Mouse (Mus musculus) CH12.LX (cell line): Measurements from ENCODE around the gene Tdrd9. TPM values are rescaled to one million over a fixed set of nuclear protein-coding genes. Genes with fewer than 3 reads are reported as not detected.

Experiments used
- DNase-seq: peaks from one replicate; pipeline ENCODE4 v3.0.0-alpha.2; 2013; ENCODE audit errors: extremely low read depth
- H3K27ac ChIP-seq: 2 replicates; pipeline ENCODE4 v1.5.1; 2012; ENCODE audit warnings: low read depth, mild to moderate bottlenecking, control low read depth, moderate library complexity; ENCODE audit not compliant: insufficient read depth
- H3K27me3 ChIP-seq: replicated peaks from 2 replicates; pipeline ENCODE3; 2012; ENCODE audit warnings: inconsistent platforms
- H3K36me3 ChIP-seq, 2 experiments: replicated peaks in 1 of 2; 2 replicates each; pipeline versions ENCODE3 to v1.6.1; 2012; ENCODE audit warnings: inconsistent platforms in 1 of 2, low read length in 1 of 2, mild to moderate bottlenecking in 1 of 2, mixed read lengths in 1 of 2, moderate library complexity in 1 of 2; ENCODE audit not compliant: control insufficient read depth in 1 of 2, insufficient read depth in 1 of 2
- H3K4me1 ChIP-seq, 2 experiments: 2 replicates each; pipeline ENCODE4 v1.6.1; 2012; ENCODE audit warnings: inconsistent platforms in 1 of 2, moderate library complexity in 1 of 2; ENCODE audit not compliant: insufficient read depth in 2 of 2, control insufficient read depth in 1 of 2
- H3K4me2 ChIP-seq: 2 replicates; pipeline ENCODE4 v1.6.1; 2012; ENCODE audit warnings: low read depth, mild to moderate bottlenecking, control low read depth; ENCODE audit not compliant: poor library complexity, insufficient read depth, severe bottlenecking
- H3K4me3 ChIP-seq, 3 experiments: fragments of 150-350 bp in 1 of 3; sonication (generic) in 1 of 3; replicated peaks in 1 of 3; 2 replicates each; pipeline versions ENCODE3 to v1.5.1; 2011 to 2012; ENCODE audit warnings: low read depth in 2 of 3, low read length in 2 of 3, mild to moderate bottlenecking in 2 of 3, moderate library complexity in 2 of 3, control low read depth in 1 of 3, improper control_type of control experiment in 1 of 3, inconsistent platforms in 1 of 3, mixed read lengths in 1 of 3; ENCODE audit not compliant: poor library complexity in 1 of 3
- H3K79me2 ChIP-seq: replicated peaks from 2 replicates; pipeline ENCODE4 v1.6.1; 2012; ENCODE audit warnings: mild to moderate bottlenecking, moderate library complexity; ENCODE audit not compliant: control insufficient read depth, poor library complexity, insufficient read depth, severe bottlenecking; ENCODE audit errors: extremely low read depth
- H3K9ac ChIP-seq: 2 replicates; pipeline ENCODE4 v1.6.1; 2012; ENCODE audit warnings: low read depth, mild to moderate bottlenecking, control low read depth, moderate library complexity; ENCODE audit not compliant: insufficient read depth
- H3K9me3 ChIP-seq: replicated peaks from 2 replicates; pipeline ENCODE3; 2012; ENCODE audit warnings: low read length, inconsistent platforms, mixed read lengths
- CHD1 ChIP-seq: IDR thresholded peaks from 2 replicates; pipeline ENCODE4 v1.6.1; 2012; ENCODE audit warnings: low read depth, low read length, improper control_type of control experiment, inconsistent platforms
- CHD2 ChIP-seq: IDR thresholded peaks from 2 replicates; pipeline ENCODE4 v1.6.1; 2011; ENCODE audit warnings: low read length, improper control_type of control experiment
- CTCF ChIP-seq, 2 experiments: IDR thresholded peaks in 1 of 2; conservative IDR thresholded peaks in 1 of 2; 2 replicates each; pipeline ENCODE4 v1.5.1; 2011 to 2012; ENCODE audit warnings: low read depth in 2 of 2, low read length in 2 of 2, improper control_type of control experiment in 1 of 2, inconsistent platforms in 1 of 2, mild to moderate bottlenecking in 1 of 2, moderate library complexity in 1 of 2
- ETS1 ChIP-seq: conservative IDR thresholded peaks from 2 replicates; pipeline ENCODE4 v1.6.1; 2012; ENCODE audit warnings: low read depth, mild to moderate bottlenecking, inconsistent platforms, low read length, improper control_type of control experiment, moderate library complexity
- GABPA ChIP-seq: IDR thresholded peaks from 2 replicates; pipeline ENCODE4 v1.6.1; 2012; ENCODE audit warnings: low read depth, low read length, improper control_type of control experiment, inconsistent platforms; ENCODE audit not compliant: insufficient replicate concordance
- HCFC1 ChIP-seq: IDR thresholded peaks from 2 replicates; pipeline ENCODE4 v1.6.1; 2012; ENCODE audit warnings: low read depth, mild to moderate bottlenecking, inconsistent platforms, low read length, improper control_type of control experiment
- IRF4 ChIP-seq: IDR thresholded peaks from 2 replicates; pipeline ENCODE4 v1.6.1; 2014; ENCODE audit warnings: low read depth, mild to moderate bottlenecking, inconsistent platforms, low read length, improper control_type of control experiment
- JUN ChIP-seq: IDR thresholded peaks from 2 replicates; pipeline ENCODE4 v1.6.1; 2011; ENCODE audit warnings: low read depth, mild to moderate bottlenecking, low read length, improper control_type of control experiment, moderate library complexity; ENCODE audit not compliant: insufficient read depth
- JUND ChIP-seq: conservative IDR thresholded peaks from 2 replicates; pipeline ENCODE4 v1.6.1; 2011; ENCODE audit warnings: low read depth, low read length, improper control_type of control experiment
- MAFK ChIP-seq: IDR thresholded peaks from 2 replicates; pipeline ENCODE4 v1.6.1; 2011; ENCODE audit warnings: low read length, improper control_type of control experiment; ENCODE audit not compliant: insufficient replicate concordance
- MEF2A ChIP-seq: IDR thresholded peaks from 2 replicates; pipeline ENCODE4 v1.6.1; 2014; ENCODE audit warnings: low read depth, mild to moderate bottlenecking, inconsistent platforms, low read length, improper control_type of control experiment, borderline replicate concordance
- MYC ChIP-seq: IDR thresholded peaks from 2 replicates; pipeline ENCODE4 v1.6.1; 2011; ENCODE audit warnings: low read depth, mild to moderate bottlenecking, improper control_type of control experiment, low read length
- NELFE ChIP-seq: IDR thresholded peaks from 2 replicates; pipeline ENCODE4 v1.6.1; 2011; ENCODE audit warnings: low read depth, low read length, improper control_type of control experiment
- RAD21 ChIP-seq: IDR thresholded peaks from 2 replicates; pipeline ENCODE4 v1.6.1; 2011; ENCODE audit warnings: low read depth, mild to moderate bottlenecking, low read length, improper control_type of control experiment, moderate library complexity
- TCF12 ChIP-seq: IDR thresholded peaks from 2 replicates; pipeline ENCODE4 v1.6.1; 2014; ENCODE audit warnings: low read depth, mild to moderate bottlenecking, inconsistent platforms, low read length, improper control_type of control experiment
- USF1 ChIP-seq: IDR thresholded peaks from 2 replicates; pipeline ENCODE4 v1.6.1; 2014; ENCODE audit warnings: low read depth, mild to moderate bottlenecking, inconsistent platforms, low read length, improper control_type of control experiment
- USF2 ChIP-seq: conservative IDR thresholded peaks from 2 replicates; pipeline ENCODE4 v1.6.1; 2011; ENCODE audit warnings: low read depth, low read length, improper control_type of control experiment
- ZC3H11A ChIP-seq: IDR thresholded peaks from 2 replicates; pipeline ENCODE4 v1.6.1; 2012; ENCODE audit warnings: low read depth, mild to moderate bottlenecking, inconsistent platforms, low read length, improper control_type of control experiment
- ZKSCAN1 ChIP-seq: IDR thresholded peaks from 2 replicates; pipeline ENCODE4 v1.6.1; 2012; ENCODE audit warnings: low read depth, inconsistent platforms, low read length, improper control_type of control experiment, borderline replicate concordance
- dilution Hi-C: fragments of 300-500 bp; cut with MboI; formaldehyde crosslinking; loops from 2 replicates; pipeline ENCODE4 v1.14.3; 2020; ENCODE audit warnings: low sequenced_read_pairs; ENCODE audit not compliant: extremely low pct_unique_long_range_greater_than_20kb, extremely low pct_ligation_motif_present
- in situ Hi-C: fragments of 300-500 bp; cut with MboI; formaldehyde crosslinking; loops from 3 replicates; pipeline ENCODE4 v1.14.3; 2019; ENCODE audit warnings: low sequenced_read_pairs, low pct_ligation_motif_present, low pct_unique_long_range_greater_than_20kb, mixed read lengths
- polyA plus RNA-seq: library from polyadenylated mRNA; unstranded; fragments of >175 nt; gene quantifications from 2 replicates; pipeline ENCODE4 v1.2.1, GENCODE M21; 2012; ENCODE audit warnings: low read depth; ENCODE audit not compliant: insufficient read length
- total RNA-seq, 2 experiments: library from RNA; depleted of rRNA; stranded (reverse); fragments of 300-350 nt in 1 of 2; fragments of >200 nt in 1 of 2; gene quantifications; 2 replicates each; pipeline ENCODE4 v1.2.3; 2012 to 2014

The Tdrd9 gene
- total and polyA plus RNA-seq, 3 experiments, result not detected

GRCm38 (mm10) chr12:111995161-111995560, 23.8 kb downstream of the Tdrd9 start:
- H3K4me1 ChIP-seq, result no peaks in the 10 kb centered on the region
- no peak for DNase-seq
- no peak overlapping the region for H3K27ac ChIP-seq
- H3K4me3 ChIP-seq, result no peak overlapping the region
- H3K9ac ChIP-seq, result no peak overlapping the region
- H3K79me2 ChIP-seq, result no peaks in the 10 kb centered on the region
- peaks cover 18% of the 10 kb centered on the region for H3K9me3 ChIP-seq
- H3K27me3 ChIP-seq, result peaks cover 43% of the 10 kb centered on the region
- dilution Hi-C loops (no loop called here), in situ Hi-C loops (no loop called here)
- no peak overlapping the region for H3K4me2 ChIP-seq
- no peak for TF ChIP-seq NELFE
- TF ChIP-seq JUN, result no peak
- TF ChIP-seq HCFC1, result no peak
- TF ChIP-seq RAD21, result no peak
- TF ChIP-seq ZKSCAN1, result no peak
- TF ChIP-seq JUND, result no peak
- TF ChIP-seq ETS1, result no peak
- TF ChIP-seq USF1, result no peak
- TF ChIP-seq GABPA, result no peak
- TF ChIP-seq MAFK, result no peak
- TF ChIP-seq CTCF (conservative IDR thresholded peaks at IDR 0.05 in 1 of 2, IDR thresholded peaks at IDR 0.05 in 1 of 2; ENCODE audit: low read depth in 2 of 2, low read length in 2 of 2), result no peak
- TF ChIP-seq USF2, result no peak
- TF ChIP-seq MYC, result no peak
- TF ChIP-seq MEF2A, result no peak
- TF ChIP-seq ZC3H11A, result no peak
- TF ChIP-seq TCF12, result no peak
- TF ChIP-seq CHD1, result no peak
- TF ChIP-seq IRF4, result no peak
- no peaks in the 10 kb centered on the region for H3K36me3 ChIP-seq

GRCm38 (mm10) chr12:111999735-112000134, 28.4 kb downstream of the Tdrd9 start:
- no peaks in the 10 kb centered on the region; a peak in 1 of 4 replicates for H3K4me1 ChIP-seq
- H3K9ac ChIP-seq, result no peak overlapping the region
- in situ Hi-C loops, result no loop called here
- H3K79me2 ChIP-seq, result no peaks in the 10 kb centered on the region
- no peak overlapping the region for H3K4me3 ChIP-seq
- H3K4me2 ChIP-seq, result no peak overlapping the region
- H3K9me3 ChIP-seq, result peaks cover 16% of the 10 kb centered on the region
- no peak overlapping the region for H3K27ac ChIP-seq
- DNase-seq, result no peak
- H3K36me3 ChIP-seq, result no peaks in the 10 kb centered on the region
- dilution Hi-C loops, result no loop called here
- TF ChIP-seq CHD2, result no peak
- no peak for TF ChIP-seq JUND
- peaks cover 62% of the 10 kb centered on the region for H3K27me3 ChIP-seq
